Mouse (Mus musculus): ENCODE data around the gene Grsf1. TPM values are rescaled to one million over a fixed set of nuclear protein-coding genes. Genes with fewer than 3 reads are reported as not detected.

The Grsf1 gene
- polyA plus RNA-seq (2017; shearing (Covaris generic)), result 46.6 TPM

GRCm38 (mm10) chr5:88675443-88676387, at the start of gene Grsf1:
TSS of gene Grsf1 (minus strand) at chr5:88676171.

GRCm38 (mm10) chr5:88720116-88721002, 44.4 kb upstream of the Grsf1 start, which contains the start of gene Mob1b:
TSS of gene Mob1b (plus strand) at chr5:88720855.

Other genes with a start within 250 kb of the Grsf1 start
- not detected for gene Ambn, start 220.2 kb downstream of the Grsf1 start, polyA plus RNA-seq (2017; shearing (Covaris generic))
- not detected for gene Enam, start 188.2 kb downstream of the Grsf1 start, polyA plus RNA-seq (2017; shearing (Covaris generic))
- gene Jchain, start 148.3 kb downstream of the Grsf1 start, polyA plus RNA-seq (2017; shearing (Covaris generic)), result not detected
- gene Utp3, start 121.7 kb downstream of the Grsf1 start, polyA plus RNA-seq (2017; shearing (Covaris generic)), result 93.2 TPM
- 4.9 TPM for gene Rufy3, start 111.1 kb downstream of the Grsf1 start, polyA plus RNA-seq (2017; shearing (Covaris generic))
- gene Mob1b, start 44.7 kb upstream of the Grsf1 start, polyA plus RNA-seq (2017; shearing (Covaris generic)), result 12.8 TPM
- gene Dck, start 88.8 kb upstream of the Grsf1 start, polyA plus RNA-seq (2017; shearing (Covaris generic)), result 56.5 TPM
- gene Slc4a4, start 210.6 kb upstream of the Grsf1 start, polyA plus RNA-seq (2017; shearing (Covaris generic)), result 0.70 TPM

All from naive thymus-derived CD4-positive, alpha-beta T cell, adult 5 months (primary cell).